Mouse (Mus musculus) kidney, adult 2 months (tissue): ENCODE measurements at regions not wholly inside any gene's neighbourhood (a gene's known extent, or its start where the extent isn't known, plus 50 kb on each side); places are given as distances from the start of the nearest gene placed in this dataset.

Experiments
- DNase-seq: peaks from one replicate; pipeline ENCODE4 v3.0.0; 2021
- H3K27ac ChIP-seq: fragments of 200-500 bp; 2 replicates; pipeline ENCODE4 v1.5.1; 2012; ENCODE audit warnings: low read depth, low read length, control low read depth, inconsistent platforms; ENCODE audit not compliant: insufficient read depth
- H3K27me3 ChIP-seq: fragments of 200-500 bp; replicated peaks from 2 replicates; pipeline ENCODE4 v1.6.1; 2012; ENCODE audit warnings: mild to moderate bottlenecking, moderate library complexity, low read length, inconsistent platforms; ENCODE audit not compliant: control insufficient read depth, insufficient read depth
- H3K36me3 ChIP-seq: fragments of 200-500 bp; 2 replicates; pipeline ENCODE4 v1.6.1; 2012; ENCODE audit warnings: mild to moderate bottlenecking, moderate library complexity, low read length, inconsistent platforms; ENCODE audit not compliant: control insufficient read depth, insufficient read depth
- H3K4me1 ChIP-seq: fragments of 200-500 bp; 2 replicates; pipeline ENCODE4 v1.6.1; 2011; ENCODE audit warnings: low read length; ENCODE audit not compliant: control insufficient read depth, insufficient read depth
- H3K4me3 ChIP-seq: fragments of 200-500 bp; 2 replicates; pipeline ENCODE4 v1.5.1; 2011; ENCODE audit warnings: mild to moderate bottlenecking, low read depth, low read length, control low read depth; ENCODE audit not compliant: insufficient read depth
- CTCF ChIP-seq: fragments of 200-500 bp; conservative IDR thresholded peaks from 2 replicates; pipeline ENCODE4 v1.5.1; 2011; ENCODE audit warnings: low read depth, mild to moderate bottlenecking, control low read depth, low read length, moderate library complexity, mixed read lengths; ENCODE audit not compliant: insufficient read depth, insufficient read length
- POLR2A ChIP-seq: fragments of 200-500 bp; IDR thresholded peaks from one replicate; pipeline ENCODE4 v1.6.1; 2011; ENCODE audit warnings: low read depth, low read length, control low read depth
- WGBS: fragments of 180-500 bp; shearing (Covaris S2); methylation state at CpG from one replicate; pipeline ENCODE4 v1.1.7; 2018; 5-methylcytosine and 5-hydroxymethylcytosine counted together

DNA sequence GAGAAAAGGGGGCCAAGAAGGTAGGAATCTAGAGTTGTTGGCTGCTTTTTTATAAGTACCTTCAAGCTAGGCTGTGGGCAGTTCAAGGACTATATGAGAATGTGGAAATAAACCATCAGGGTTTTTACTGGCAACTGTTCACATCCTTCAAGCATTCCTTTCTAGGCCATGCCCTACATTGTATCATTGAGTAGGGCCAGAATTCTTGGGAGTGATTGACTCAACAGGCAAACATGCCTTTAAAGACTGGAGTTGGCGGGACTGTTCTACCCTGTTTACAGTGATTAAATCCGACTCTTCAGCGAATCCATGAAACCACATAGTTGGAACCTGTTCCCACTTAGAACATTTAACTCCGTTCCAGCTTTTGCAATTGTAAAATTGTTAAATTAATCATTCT, 463.8 kb downstream of the Pid1 start:
- H3K4me1 ChIP-seq: no peaks in the 10 kb centered on the region
- H3K27me3 ChIP-seq: no peaks in the 10 kb centered on the region
- no peak for DNase-seq
- WGBS: 85% methylated on average over 4 of the region's 4 CpGs
- no peaks in the 10 kb centered on the region for H3K36me3 ChIP-seq
- TF ChIP-seq POLR2A (no peak), CTCF (no peak)
- no peak overlapping the region for H3K4me3 ChIP-seq
- no peak overlapping the region for H3K27ac ChIP-seq

DNA sequence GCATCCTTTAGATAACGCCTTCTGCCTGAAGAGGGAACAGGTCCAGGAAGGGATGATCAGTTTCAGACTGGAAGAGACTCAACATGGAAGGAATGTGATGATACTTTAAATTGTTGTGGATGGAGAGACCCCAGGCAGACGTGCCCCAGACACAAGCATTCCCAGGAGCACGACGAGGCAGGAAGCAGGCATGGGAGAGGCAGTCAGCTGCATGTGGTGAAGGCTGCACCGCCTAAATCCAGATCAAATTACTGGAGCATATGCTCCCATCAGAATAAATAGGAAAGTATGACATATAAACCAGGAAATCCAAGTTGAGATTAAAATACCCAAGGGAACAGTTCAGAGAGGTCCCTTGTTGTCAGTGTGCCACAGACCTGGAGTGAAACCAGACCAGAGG, 467.3 kb downstream of the Pid1 start:
- TF ChIP-seq CTCF: no peak
- no peak for TF ChIP-seq POLR2A
- H3K4me3 ChIP-seq: no peak overlapping the region
- DNase-seq: no peak
- no peaks in the 10 kb centered on the region for H3K4me1 ChIP-seq
- no peaks in the 10 kb centered on the region for H3K27me3 ChIP-seq
- H3K36me3 ChIP-seq: no peaks in the 10 kb centered on the region
- WGBS: 20% methylated on average over 5 of the region's 5 CpGs
- H3K27ac ChIP-seq: no peak overlapping the region

- H3K27ac ChIP-seq: no peak overlapping the region
- DNase-seq: no peak
- no peak overlapping the region for H3K4me3 ChIP-seq
- TF ChIP-seq CTCF (no peak), POLR2A (no peak)
- H3K36me3 ChIP-seq: no peaks in the 10 kb centered on the region
- no peaks in the 10 kb centered on the region for H3K4me1 ChIP-seq
- 26% methylated on average over 4 of the region's 4 CpGs for WGBS
- no peaks in the 10 kb centered on the region for H3K27me3 ChIP-seq
Observed at GRCm38 (mm10) chr1:83879109-83879399, 471.1 kb upstream of the Sphkap start.

DNA sequence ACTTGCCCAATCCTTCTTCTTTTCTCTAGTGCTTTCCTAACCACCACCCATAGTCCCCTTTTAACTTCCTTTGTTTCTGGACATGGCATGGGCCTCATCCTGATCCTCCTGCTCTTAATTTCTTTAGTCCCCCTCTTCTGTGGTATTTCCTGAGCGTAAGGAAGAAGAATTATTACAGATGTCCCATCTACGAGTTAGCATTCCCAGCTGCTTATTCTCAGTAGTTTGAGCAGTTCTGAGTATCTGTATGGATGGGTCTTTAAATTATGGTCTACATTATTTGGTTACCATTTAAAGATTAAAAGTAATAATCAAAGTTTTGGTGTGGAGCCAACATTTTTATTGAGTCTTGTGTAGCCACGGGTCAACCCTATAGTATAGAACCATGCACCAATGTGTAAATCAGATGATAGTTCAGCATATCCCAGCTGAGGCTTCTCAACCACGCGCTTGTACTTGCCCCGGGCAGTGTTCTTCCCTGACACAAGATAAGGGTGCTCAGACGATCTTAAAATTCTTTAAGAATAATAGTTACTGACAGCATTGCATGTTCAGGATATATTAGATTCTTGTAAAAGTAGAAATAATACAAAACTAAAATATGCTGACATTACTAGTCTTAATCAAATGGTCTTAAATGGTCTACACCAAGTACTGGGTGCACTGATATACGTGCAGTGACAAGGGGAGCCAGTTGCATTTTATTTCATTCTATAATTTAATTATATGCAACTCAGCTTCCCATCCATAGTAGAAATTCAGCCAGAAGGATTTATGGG, 470.5 kb upstream of the Sphkap start:
- TF ChIP-seq POLR2A: no peak
- no peak for TF ChIP-seq CTCF
- no peaks in the 10 kb centered on the region for H3K36me3 ChIP-seq
- no peaks in the 10 kb centered on the region for H3K27me3 ChIP-seq
- no peak overlapping the region for H3K27ac ChIP-seq
- H3K4me1 ChIP-seq: no peaks in the 10 kb centered on the region
- WGBS: 54% methylated on average over 8 of the region's 8 CpGs
- H3K4me3 ChIP-seq: no peak overlapping the region
- DNase-seq: no peak

- Histone ChIP-seq H3K36me3 (no peaks in the 10 kb centered on the region), H3K27ac (no peak overlapping the region), H3K27me3 (no peaks in the 10 kb centered on the region), H3K4me1 (no peaks in the 10 kb centered on the region), H3K4me3 (no peak overlapping the region)
- 27% methylated on average over 5 of the region's 5 CpGs for WGBS
- no peak for DNase-seq
- no peak for TF ChIP-seq CTCF
- no peak for TF ChIP-seq POLR2A
Observed at GRCm38 (mm10) chr1:83870853-83871567, 463.0 kb upstream of the Sphkap start.

DNA sequence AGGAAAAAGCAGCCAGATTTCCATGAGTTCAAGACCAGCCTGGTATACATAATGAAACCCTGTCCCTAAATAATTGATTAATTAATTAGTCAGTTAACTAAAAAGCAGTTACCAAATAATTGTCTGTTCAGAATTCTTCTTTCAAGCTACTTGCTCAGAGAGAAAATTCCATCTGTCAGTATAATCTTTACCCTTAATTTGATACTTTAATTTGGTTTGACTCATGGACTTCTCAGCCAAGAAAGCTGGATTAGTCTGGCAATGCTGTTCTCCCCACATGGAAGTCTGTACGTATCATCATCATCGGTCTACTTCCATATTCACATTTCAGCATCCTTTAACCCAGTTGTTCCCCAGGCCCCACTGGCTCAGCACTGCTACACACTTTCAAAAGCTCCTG, 461.0 kb upstream of the Sphkap start:
- Histone ChIP-seq H3K4me3 (no peak overlapping the region), H3K27me3 (no peaks in the 10 kb centered on the region), H3K36me3 (no peaks in the 10 kb centered on the region), H3K4me1 (no peaks in the 10 kb centered on the region), H3K27ac (no peak overlapping the region)
- whole genome bisulfite sequencing: 96% methylated on average over 2 of the region's 2 CpGs
- DNase-seq: no peak
- TF ChIP-seq CTCF (no peak), POLR2A (no peak)

GRCm38 (mm10) chr1:83862541-83862940, 454.5 kb upstream of the Sphkap start:
- WGBS: 38% methylated on average over 1 of the region's 1 CpGs
- TF ChIP-seq CTCF: no peak
- no peak for TF ChIP-seq POLR2A
- Histone ChIP-seq H3K27me3 (no peaks in the 10 kb centered on the region), H3K36me3 (no peaks in the 10 kb centered on the region), H3K4me1 (no peaks in the 10 kb centered on the region), H3K27ac (no peak overlapping the region), H3K4me3 (no peak overlapping the region)
- DNase-seq: no peak
